Mouse (Mus musculus) liver, adult 2 months (tissue): Measurements from ENCODE around the gene Nts.

Experiments used
- CTCF ChIP-seq: fragments of 200-500 bp; IDR thresholded peaks from 2 replicates; pipeline ENCODE4 v1.5.1; 2011; ENCODE audit warnings: low read depth, low read length, control low read depth
- POLR2A ChIP-seq: fragments of 200-500 bp; IDR thresholded peaks from 2 replicates; pipeline ENCODE4 v1.6.1; 2011; ENCODE audit warnings: low read length, control low read depth; ENCODE audit not compliant: insufficient read depth; ENCODE audit errors: extremely low read depth

DNA sequence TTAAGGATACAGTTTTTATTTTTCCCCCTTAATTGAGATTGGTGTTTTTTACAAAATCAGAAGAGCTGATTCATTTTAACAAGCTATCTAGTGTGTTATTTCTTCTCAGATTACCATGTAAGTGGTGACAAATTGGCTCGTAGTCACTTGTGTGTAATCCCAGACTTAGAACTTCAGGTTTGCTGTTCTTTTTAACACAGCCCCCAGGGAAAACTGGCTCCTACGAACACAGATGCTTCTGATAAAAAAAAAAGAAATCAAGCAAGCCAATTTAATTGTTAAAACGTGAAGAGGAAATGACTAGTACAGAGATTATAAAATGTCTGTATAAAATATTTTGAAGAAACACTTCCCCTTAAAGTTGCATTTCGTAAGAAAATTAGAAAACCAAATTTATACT, 17.1 kb upstream of the Nts start:
- no peak for TF ChIP-seq POLR2A
- no peak for TF ChIP-seq CTCF
